Mouse (Mus musculus): ENCODE data around the gene Dlx6. TPM values are rescaled to one million over a fixed set of nuclear protein-coding genes. Genes with fewer than 3 reads are reported as not detected.

Gene Dlx6
- polyA plus RNA-seq, 1 experiment from 2014 or later, result 5.1 TPM

DNA sequence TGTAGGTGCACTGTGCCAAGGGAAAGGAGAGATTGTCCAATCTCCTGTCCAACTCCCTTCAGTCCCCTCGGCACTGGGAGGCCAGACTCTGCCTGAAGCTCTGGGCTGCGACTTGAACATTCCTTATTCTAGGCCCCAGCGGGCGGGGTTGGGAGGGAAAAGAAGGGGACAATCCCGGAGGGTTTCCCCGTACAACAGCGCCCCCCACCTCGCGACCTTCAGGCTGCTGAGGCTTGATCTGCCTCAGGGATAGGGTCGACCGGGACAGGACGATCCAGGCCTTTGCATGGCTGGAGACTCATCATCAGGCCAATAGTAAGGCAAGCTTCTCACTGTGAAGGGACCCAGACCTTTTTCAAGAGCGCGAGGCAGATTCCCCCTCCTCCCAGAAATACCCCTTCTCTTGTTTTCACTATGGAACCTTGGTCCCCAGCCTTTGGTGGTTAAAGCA is 15.7 kb downstream of the Dlx6 start:
- peaks cover 55% of the 10 kb centered on the region for H3K4me1 ChIP-seq
- 5% methylated on average over 14 of the region's 14 CpGs for WGBS
- ATAC-seq (ENCODE audit: insufficient number of reproducible peaks, insufficient read depth, low FRiP score, low TSS enrichment, low read depth), result no peak
- peak overlapping the region; percentile 71 for H3K4me3 ChIP-seq
- H3K9ac ChIP-seq, result peak overlapping the region; percentile 94
- 0 out of 2 replicates have a peak, but pooled peaks cover 3% of the 10 kb centered on the region for H3K36me3 ChIP-seq
- peak overlapping the region; percentile 78 for H3K4me2 ChIP-seq
- H3K27ac ChIP-seq, result peak overlapping the region; percentile 29
- H3K27me3 ChIP-seq, result peaks cover 93% of the 10 kb centered on the region
- H3K9me3 ChIP-seq, result no peaks in the 10 kb centered on the region

DNA sequence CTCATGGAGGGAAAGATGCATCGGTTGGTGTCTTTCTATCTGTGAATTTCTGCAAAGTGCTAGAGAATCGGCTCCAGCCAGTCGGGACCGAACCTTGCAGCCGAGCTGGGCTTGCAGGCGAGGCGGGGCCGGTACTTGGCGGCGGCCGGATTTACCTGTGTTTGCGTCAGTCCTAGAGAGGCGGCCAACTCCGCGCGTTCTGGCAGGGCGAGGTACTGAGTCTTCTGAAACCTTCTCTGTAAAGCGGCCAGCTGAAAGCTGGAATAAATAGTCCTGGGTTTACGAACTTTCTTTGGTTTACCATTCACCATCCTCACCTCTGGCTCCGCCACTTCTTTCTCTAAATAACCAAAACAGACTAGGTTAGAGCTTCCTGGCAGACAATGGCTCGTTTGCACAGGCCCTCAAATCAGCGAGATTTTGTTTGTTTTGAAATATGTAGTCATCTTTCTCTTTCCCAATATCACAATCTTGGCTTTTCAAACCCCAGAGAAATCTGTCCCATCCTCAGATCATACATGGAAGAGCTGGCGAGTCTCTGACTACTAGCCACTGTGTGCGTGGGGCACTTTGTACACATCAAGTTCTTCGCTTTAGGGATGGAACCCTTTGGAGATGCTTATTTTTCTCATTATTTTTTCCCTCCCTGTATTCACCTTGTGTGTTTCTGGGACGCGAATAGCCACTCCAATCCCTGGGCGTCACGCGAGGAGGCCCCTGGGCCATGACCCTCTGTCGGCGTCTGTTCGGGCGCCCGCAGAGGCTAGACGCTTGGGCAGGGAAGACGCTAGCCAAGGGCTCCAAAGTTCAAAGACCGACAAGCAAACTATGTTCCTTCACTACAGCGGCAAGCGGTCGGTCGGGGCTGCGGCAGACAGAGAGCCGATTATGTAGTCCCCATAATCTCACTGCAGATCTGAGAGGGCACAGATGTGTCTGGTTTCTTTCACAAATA is 16.5 kb downstream of the Dlx6 start:
- ATAC-seq (ENCODE audit: insufficient number of reproducible peaks, insufficient read depth, low FRiP score, low TSS enrichment, low read depth), result no peak
- Histone ChIP-seq H3K36me3 (0 out of 2 replicates have a peak, but pooled peaks cover 3% of the 10 kb centered on the region), H3K27me3 (peaks cover 87% of the 10 kb centered on the region), H3K4me2 (peak overlapping the region; percentile 78), H3K9ac (peak overlapping the region; percentile 94), H3K9me3 (no peaks in the 10 kb centered on the region), H3K4me3 (peak overlapping the region; percentile 71), H3K27ac (peak overlapping the region; percentile 66), H3K4me1 (peaks cover 48% of the 10 kb centered on the region)
- WGBS, result 3% methylated on average over 44 of the region's 44 CpGs

DNA sequence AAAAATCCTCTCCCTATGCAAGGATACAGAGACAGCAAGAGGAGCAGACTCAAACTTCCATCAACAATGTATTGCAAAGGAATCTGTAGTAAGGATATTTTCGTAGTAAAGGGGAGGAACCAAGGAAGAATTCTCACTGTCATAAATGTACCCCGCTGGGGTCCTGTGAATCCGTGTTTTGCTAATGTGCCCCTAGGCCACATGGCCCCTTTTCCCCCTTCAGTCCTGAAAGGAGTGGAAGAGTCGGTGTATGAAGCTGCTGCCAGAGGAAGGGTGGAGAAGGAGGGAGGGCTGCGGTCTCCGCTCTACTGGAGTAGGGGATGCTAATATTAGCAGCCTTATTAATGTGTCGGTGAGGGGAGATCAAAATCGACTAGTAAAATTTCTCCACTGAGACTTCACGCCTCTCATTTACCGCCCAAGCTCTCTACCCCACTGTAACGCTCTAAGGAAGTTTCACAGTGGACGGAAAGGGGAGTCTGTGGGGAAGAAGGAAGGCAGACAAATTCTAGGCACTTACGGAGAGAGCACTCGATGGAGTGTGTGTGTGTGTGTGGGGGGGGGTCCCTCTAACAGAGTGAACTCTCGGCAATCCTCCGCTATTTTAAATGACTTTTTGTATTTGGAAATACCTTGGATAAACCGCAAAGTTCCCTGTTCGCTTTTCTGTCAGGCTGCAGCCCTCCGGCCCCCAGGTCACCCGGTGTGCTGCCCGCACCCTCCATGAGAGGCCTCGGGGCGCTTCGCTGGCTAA is 17.4 kb downstream of the Dlx6 start:
- H3K4me3 ChIP-seq, result peak overlapping the region; percentile 71
- peak overlapping the region; percentile 94 for H3K9ac ChIP-seq
- 1% methylated on average over 24 of the region's 24 CpGs for WGBS
- peak overlapping the region; percentile 78 for H3K4me2 ChIP-seq
- 0 out of 2 replicates have a peak, but pooled peaks cover 3% of the 10 kb centered on the region for H3K36me3 ChIP-seq
- no peaks in the 10 kb centered on the region for H3K9me3 ChIP-seq
- H3K4me1 ChIP-seq, result peaks cover 42% of the 10 kb centered on the region
- H3K27me3 ChIP-seq, result peaks cover 85% of the 10 kb centered on the region
- no peak for ATAC-seq (ENCODE audit: insufficient number of reproducible peaks, insufficient read depth, low FRiP score, low TSS enrichment, low read depth)
- H3K27ac ChIP-seq, result peak overlapping the region; percentile 89

DNA sequence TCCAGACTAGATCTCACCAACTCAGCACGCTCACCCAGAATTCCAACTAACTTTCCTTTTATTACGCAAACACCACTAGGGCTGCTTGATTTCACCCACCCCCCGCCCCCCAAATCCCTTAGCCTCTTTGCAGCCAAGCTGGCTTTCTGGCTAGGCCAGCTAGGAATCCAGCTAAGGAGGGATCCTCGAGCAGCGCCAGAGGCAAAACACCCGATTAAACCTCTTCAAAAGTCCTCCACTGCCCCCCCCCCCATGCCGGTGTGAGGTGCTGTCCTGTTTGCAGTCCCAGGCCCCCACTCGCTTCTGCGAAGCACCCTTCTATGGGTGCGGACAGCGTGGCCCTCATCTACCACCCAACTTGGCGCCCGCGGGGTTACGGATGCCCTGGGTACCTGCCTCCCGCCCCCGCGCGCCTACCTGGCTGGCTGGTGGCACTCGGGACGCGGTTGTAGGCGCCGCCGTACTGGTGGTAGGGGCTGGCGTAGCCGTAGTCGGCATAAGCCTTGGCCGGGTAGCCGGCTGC is 18.0 kb downstream of the Dlx6 start:
- H3K4me3 ChIP-seq, result peak overlapping the region; percentile 71
- peak; percentile 8; the same call in 1 of the 2 replicates for ATAC-seq (ENCODE audit: insufficient number of reproducible peaks, insufficient read depth, low FRiP score, low TSS enrichment, low read depth)
- WGBS, result under 1% methylated on average over 30 of the region's 30 CpGs
- H3K27me3 ChIP-seq, result peaks cover 78% of the 10 kb centered on the region
- peak overlapping the region; percentile 78 for H3K4me2 ChIP-seq
- peak overlapping the region; percentile 89 for H3K27ac ChIP-seq
- H3K9ac ChIP-seq, result peak overlapping the region; percentile 94
- 0 out of 2 replicates have a peak, but pooled peaks cover 3% of the 10 kb centered on the region for H3K36me3 ChIP-seq
- H3K9me3 ChIP-seq, result no peaks in the 10 kb centered on the region
- peaks cover 37% of the 10 kb centered on the region for H3K4me1 ChIP-seq

DNA sequence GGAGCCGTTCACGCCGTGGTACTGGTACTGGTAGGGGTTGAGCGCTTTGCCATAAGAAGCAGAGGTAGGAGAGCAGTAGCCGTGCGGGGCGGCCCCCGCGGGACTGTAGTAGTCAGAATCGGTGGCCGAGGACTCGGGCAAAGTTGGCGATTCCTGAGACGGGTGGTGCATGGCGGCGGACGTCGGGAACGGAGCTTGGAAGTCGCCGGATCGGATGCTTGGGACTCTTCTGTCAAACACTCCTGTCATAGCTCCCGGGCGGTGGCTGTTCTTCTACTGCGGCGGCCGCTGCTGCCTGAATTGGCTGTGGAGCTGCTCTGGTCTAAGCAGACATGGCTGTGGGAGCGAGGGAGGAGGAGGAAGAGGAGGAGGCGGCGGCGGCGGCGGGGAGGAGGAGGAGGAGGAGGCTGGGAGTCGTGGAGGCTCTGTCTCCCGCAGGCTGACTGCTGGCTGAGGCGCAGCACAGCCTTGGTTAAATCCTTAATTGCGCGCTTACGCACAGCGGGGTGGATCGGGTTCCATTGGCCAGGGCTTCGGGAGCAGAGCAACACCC is 18.6 kb downstream of the Dlx6 start, which contains the start of gene Dlx5:
Dlx5 (minus strand) TSS at position 448 of the 553 bp plus-strand sequence.
- ATAC-seq (ENCODE audit: insufficient number of reproducible peaks, insufficient read depth, low FRiP score, low TSS enrichment, low read depth), result peak; percentile 88

DNA sequence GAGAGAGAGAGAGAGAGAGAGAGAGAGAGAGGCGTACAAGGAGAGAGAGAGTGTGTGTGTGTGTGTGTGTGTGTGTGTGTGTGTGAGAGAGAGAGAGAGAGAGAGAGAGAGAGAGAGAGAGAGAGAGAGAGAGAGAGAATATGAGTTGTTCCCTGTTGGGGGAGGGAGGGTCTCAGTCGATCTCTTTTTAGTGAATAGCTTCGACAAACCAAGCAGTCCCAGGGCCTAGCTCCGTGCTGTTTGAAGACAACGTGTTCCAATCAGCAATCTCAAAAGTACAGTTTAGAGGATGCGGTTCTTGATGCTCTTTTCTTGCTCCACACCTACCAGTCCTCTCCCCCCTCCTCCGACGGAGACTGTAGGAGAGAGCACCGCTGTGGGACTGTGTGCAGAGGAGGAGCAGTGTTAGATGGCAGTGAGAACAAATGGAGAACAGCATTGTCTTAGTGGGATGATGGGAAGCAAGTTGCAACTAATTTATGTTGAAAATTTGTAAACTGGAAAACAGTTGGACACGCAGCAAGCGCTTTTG is 19.2 kb downstream of the Dlx6 start:
- Histone ChIP-seq H3K27me3 (peaks cover 72% of the 10 kb centered on the region), H3K9me3 (no peaks in the 10 kb centered on the region), H3K9ac (0 out of 2 replicates have a peak overlapping the region, but pooled peaks have one; percentile 21), H3K4me2 (peak overlapping the region; percentile 78), H3K4me1 (peaks cover 37% of the 10 kb centered on the region), H3K4me3 (peak overlapping the region; percentile 71), H3K27ac (peak overlapping the region; percentile 51; the same call in 1 of the 2 replicates), H3K36me3 (0 out of 2 replicates have a peak, but pooled peaks cover 3% of the 10 kb centered on the region)
- 7% methylated on average over 10 of the region's 11 CpGs for WGBS
- no peak for ATAC-seq (ENCODE audit: insufficient number of reproducible peaks, insufficient read depth, low FRiP score, low TSS enrichment, low read depth)

More for the DNA sequence above, 18.6 kb downstream of the Dlx6 start, which contains the start of gene Dlx5:
- Histone ChIP-seq H3K4me2 (peak within 1 kb of the TSS; percentile 78), H3K36me3 (0 out of 2 replicates have a peak, but pooled peaks cover 3% of the 10 kb centered on the region), H3K4me3 (peak within 1 kb of the TSS; percentile 71), H3K27ac (peak within 1 kb of the TSS; percentile 89), H3K9ac (peak within 1 kb of the TSS; percentile 94), H3K4me1 (peaks cover 37% of the 10 kb centered on the region), H3K27me3 (peaks cover 76% of the 10 kb centered on the region), H3K9me3 (no peaks in the 10 kb centered on the region)
- under 1% methylated on average over 41 of the region's 42 CpGs for WGBS

DNA sequence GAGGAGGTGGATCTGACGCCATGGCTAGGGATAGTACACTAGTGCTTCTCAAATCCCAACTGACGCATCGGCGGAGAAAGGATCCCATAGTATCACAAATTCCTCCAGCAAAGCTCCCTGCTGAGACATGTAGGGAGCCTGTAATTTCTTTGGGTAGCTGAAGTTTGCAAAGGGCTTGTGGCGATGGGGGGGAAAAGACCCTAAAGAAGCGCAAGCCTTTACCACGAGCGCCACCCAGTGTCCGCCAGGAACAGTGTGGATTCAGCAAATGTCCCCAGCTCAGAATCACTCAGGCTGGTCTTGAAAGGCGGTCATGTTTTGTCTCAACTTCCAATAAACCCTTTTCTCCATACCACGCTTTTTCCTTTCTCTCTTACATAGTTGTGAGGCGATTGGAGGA is 21.8 kb downstream of the Dlx6 start:
- H3K36me3 ChIP-seq, result no peaks in the 10 kb centered on the region
- H3K4me1 ChIP-seq, result peaks cover 18% of the 10 kb centered on the region
- H3K9me3 ChIP-seq, result no peaks in the 10 kb centered on the region
- H3K9ac ChIP-seq, result no peak overlapping the region
- H3K27me3 ChIP-seq, result peaks cover 63% of the 10 kb centered on the region
- H3K27ac ChIP-seq, result no peak overlapping the region
- 2% methylated on average over 12 of the region's 12 CpGs for WGBS
- H3K4me3 ChIP-seq, result no peak overlapping the region
- no peak for ATAC-seq (ENCODE audit: insufficient number of reproducible peaks, insufficient read depth, low FRiP score, low TSS enrichment, low read depth)
- H3K4me2 ChIP-seq, result peak overlapping the region; percentile 16

DNA sequence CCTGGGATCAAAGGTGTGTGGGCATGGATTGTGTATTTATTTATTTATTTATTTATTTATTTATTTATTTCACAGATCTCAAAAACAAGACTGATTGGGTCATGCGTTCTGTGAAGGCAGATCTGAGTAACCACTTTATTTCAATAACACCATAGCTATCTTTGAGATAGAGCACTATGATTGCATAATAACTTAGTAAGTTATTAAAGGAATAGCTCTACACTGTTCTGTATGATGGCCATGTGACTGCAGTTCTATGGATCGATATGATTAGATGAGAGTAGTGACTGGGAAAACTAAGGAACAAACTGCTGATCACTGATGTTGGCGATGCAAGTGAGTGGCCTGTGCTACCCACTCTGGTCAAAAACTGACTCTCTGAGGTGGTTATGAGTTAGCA is 23.1 kb downstream of the Dlx6 start:
- no peak overlapping the region for H3K27ac ChIP-seq
- WGBS, result 88% methylated on average over 3 of the region's 3 CpGs
- ATAC-seq (ENCODE audit: insufficient number of reproducible peaks, insufficient read depth, low FRiP score, low TSS enrichment, low read depth), result no peak
- no peak overlapping the region for H3K9ac ChIP-seq
- H3K27me3 ChIP-seq, result peaks cover 55% of the 10 kb centered on the region
- no peak overlapping the region for H3K4me3 ChIP-seq
- no peaks in the 10 kb centered on the region for H3K36me3 ChIP-seq
- no peak overlapping the region for H3K4me2 ChIP-seq
- H3K4me1 ChIP-seq, result peaks cover 6% of the 10 kb centered on the region
- no peaks in the 10 kb centered on the region for H3K9me3 ChIP-seq

DNA sequence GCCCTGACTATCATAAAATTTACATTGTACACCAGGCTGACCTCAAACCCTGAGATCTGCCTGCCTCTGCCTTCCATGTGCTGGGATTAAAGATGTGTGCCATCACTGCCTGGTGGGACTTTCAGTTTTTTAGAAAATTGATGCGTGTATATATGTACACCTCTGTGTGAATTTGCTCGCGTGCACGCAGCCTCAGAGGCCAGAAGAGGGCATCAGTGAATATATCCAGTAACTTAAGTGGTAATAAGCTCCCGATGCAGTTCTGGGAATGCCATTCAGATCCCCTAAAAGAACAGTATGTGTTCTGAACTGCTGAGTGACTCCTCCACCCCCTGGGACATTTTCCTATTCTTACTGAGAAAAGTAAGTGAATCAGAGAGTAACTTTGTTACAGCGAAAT is 26.9 kb downstream of the Dlx6 start:
- Histone ChIP-seq H3K9me3 (no peaks in the 10 kb centered on the region), H3K27me3 (peaks cover 31% of the 10 kb centered on the region), H3K36me3 (no peaks in the 10 kb centered on the region), H3K27ac (no peak overlapping the region), H3K4me2 (no peak overlapping the region), H3K4me3 (no peak overlapping the region), H3K4me1 (no peaks in the 10 kb centered on the region), H3K9ac (no peak overlapping the region)
- ATAC-seq (ENCODE audit: insufficient number of reproducible peaks, insufficient read depth, low FRiP score, low TSS enrichment, low read depth), result no peak
- WGBS, result 67% methylated on average over 6 of the region's 6 CpGs

DNA sequence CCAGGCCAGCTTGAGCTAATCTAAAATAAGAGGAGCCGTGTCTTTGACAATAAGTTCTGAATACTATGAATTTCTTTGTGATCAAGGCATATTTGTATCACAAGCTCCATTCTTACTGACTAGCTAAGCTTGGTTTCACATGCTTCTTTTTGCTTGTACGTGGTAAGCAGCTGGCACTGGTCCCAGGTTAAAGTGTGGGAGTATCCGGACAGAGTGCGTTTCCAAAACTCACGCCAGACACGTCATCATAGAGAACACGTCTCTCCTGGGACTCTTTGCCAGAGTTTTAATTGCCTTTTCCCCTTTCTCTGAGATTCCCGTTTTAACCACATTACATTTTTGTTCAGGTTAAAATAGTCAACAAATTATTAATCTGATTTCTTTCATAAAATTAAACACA is 46.5 kb downstream of the Dlx6 start:
- 50% methylated on average over 8 of the region's 8 CpGs for WGBS
- Histone ChIP-seq H3K27ac (no peak overlapping the region), H3K4me1 (no peaks in the 10 kb centered on the region; the same call in 1 of the 2 replicates), H3K9me3 (no peaks in the 10 kb centered on the region), H3K27me3 (no peaks in the 10 kb centered on the region; the same call in 1 of the 2 replicates), H3K9ac (no peak overlapping the region), H3K4me3 (no peak overlapping the region), H3K4me2 (no peak overlapping the region), H3K36me3 (no peaks in the 10 kb centered on the region)
- no peak for ATAC-seq (ENCODE audit: insufficient number of reproducible peaks, insufficient read depth, low FRiP score, low TSS enrichment, low read depth)
